Mouse (Mus musculus) embryonic facial prominence, embryonic 13.5 days (tissue): Measurements from ENCODE around the gene Ugt1a9. TPM values are rescaled to one million over a fixed set of nuclear protein-coding genes. Genes with fewer than 3 reads are reported as not detected.

Experiments
- ATAC-seq: fragments of 200-750 bp; cut with Nextera tagmentation; 2 replicates; pipeline ENCODE4 v1.8.0; 2017; ENCODE audit warnings: low read depth; ENCODE audit not compliant: insufficient number of reproducible peaks, insufficient read depth, low FRiP score, low TSS enrichment
- H3K27ac ChIP-seq: fragments of 300-500 bp; sonication (generic); 2 replicates; pipeline ENCODE4 v1.5.1; 2015; ENCODE audit warnings: moderate library complexity, mild to moderate bottlenecking, inconsistent platforms
- H3K27me3 ChIP-seq: fragments of 300-500 bp; sonication (generic); 2 replicates; pipeline ENCODE4 v1.6.1; 2015; ENCODE audit warnings: mild to moderate bottlenecking, inconsistent platforms
- H3K36me3 ChIP-seq: fragments of 300-500 bp; sonication (generic); 2 replicates; pipeline ENCODE4 v1.6.1; 2015; ENCODE audit warnings: mild to moderate bottlenecking, inconsistent platforms
- H3K4me1 ChIP-seq: fragments of 300-500 bp; sonication (generic); 2 replicates; pipeline ENCODE4 v1.6.1; 2015; ENCODE audit warnings: inconsistent platforms
- H3K4me2 ChIP-seq: fragments of 300-500 bp; sonication (generic); 2 replicates; pipeline ENCODE4 v1.6.1; 2015; ENCODE audit warnings: moderate library complexity, mild to moderate bottlenecking, inconsistent platforms
- H3K4me3 ChIP-seq: fragments of 300-500 bp; sonication (generic); 2 replicates; pipeline ENCODE4 v1.5.1; 2015; ENCODE audit warnings: mild to moderate bottlenecking, inconsistent platforms
- H3K9ac ChIP-seq: fragments of 300-500 bp; sonication (generic); 2 replicates; pipeline ENCODE4 v1.6.1; 2015; ENCODE audit warnings: mild to moderate bottlenecking, inconsistent platforms
- H3K9me3 ChIP-seq: fragments of 300-500 bp; sonication (generic); 2 replicates; pipeline ENCODE4 v1.6.1; 2016; ENCODE audit warnings: inconsistent platforms
- WGBS: fragments of 180-500 bp; shearing (Covaris S2); methylation state at CpG from one replicate; pipeline ENCODE4 v1.1.7; 2015; ENCODE audit warnings: mixed read lengths; 5-methylcytosine and 5-hydroxymethylcytosine counted together
- polyA plus RNA-seq: library from polyadenylated mRNA; unstranded; fragments of >200 nt; fragmentation: Nextera tagmentation; extraction: Ambion mirVana; gene quantifications from 2 replicates; pipeline ENCODE4 v1.2.1, GENCODE M21; 2015

Gene Ugt1a9
- polyA plus RNA-seq, 1 experiment from 2014 or later: not detected

DNA sequence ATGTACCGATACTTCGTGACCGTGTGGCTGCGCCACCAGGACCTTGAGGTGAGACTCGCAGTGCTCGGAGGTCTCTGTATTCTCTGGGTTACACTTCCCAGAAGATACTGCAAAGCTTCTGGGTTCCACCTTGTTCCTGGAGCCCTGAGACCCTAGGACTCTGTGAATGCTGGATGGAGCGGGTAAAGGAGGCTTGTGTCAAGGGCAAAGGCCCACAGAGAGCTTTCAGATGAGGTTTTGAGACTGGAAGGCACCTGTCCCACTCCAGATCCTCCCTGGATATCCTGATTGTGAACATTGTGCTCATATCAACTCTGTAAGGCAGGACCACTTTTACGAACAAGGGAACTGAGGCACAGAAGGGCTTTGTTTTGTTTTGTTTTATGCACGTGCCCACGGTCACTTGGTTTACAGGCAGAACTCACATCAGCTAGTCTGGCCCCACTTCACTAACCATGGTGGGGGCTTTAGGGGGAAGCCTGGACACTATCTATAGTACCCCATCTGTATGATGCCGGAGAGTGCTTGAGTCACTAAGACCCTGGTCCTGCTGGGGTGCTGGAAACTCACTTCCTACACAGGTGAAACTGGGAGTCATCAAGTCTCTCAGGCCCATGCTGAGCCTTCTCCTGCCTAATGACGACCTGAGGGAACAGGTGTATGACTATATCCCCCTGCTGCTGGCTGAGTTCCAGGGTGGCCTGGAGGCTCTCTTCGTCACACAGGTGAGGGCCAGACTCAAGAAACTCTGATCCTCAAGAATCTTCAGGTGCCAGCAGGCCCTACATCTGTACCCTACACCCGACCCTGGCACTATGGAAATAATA lies 163.0 kb downstream of the Ugt1a9 start:
- Histone ChIP-seq H3K4me1 (no peaks in the 10 kb centered on the region), H3K4me3 (no peak overlapping the region), H3K4me2 (no peak overlapping the region), H3K36me3 (no peaks in the 10 kb centered on the region), H3K9me3 (peaks cover 95% of the 10 kb centered on the region), H3K27ac (no peak overlapping the region), H3K27me3 (no peaks in the 10 kb centered on the region), H3K9ac (no peak overlapping the region)
- ATAC-seq: no peak
- 67% methylated on average over 14 of the region's 14 CpGs for WGBS

DNA sequence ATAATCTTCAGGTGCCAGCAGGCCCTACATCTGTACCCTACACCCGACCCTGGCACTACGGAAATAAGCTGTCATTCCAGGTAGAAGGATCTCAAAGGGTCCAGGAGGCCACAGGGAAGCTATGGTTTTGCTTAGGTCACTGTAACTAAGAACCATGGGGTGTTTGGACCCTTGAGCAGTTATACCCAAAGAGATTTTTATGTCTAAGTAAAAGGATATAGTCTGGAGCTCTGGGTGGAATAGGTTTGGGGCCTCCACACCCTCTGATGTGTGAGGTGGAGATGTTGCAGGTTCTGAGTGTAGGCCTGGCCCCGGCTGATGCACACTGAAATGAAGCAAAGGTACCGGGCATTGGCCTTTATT lies 163.6 kb downstream of the Ugt1a9 start:
- WGBS: 64% methylated on average over 4 of the region's 4 CpGs
- ATAC-seq: no peak
- H3K9ac ChIP-seq: no peak overlapping the region

DNA sequence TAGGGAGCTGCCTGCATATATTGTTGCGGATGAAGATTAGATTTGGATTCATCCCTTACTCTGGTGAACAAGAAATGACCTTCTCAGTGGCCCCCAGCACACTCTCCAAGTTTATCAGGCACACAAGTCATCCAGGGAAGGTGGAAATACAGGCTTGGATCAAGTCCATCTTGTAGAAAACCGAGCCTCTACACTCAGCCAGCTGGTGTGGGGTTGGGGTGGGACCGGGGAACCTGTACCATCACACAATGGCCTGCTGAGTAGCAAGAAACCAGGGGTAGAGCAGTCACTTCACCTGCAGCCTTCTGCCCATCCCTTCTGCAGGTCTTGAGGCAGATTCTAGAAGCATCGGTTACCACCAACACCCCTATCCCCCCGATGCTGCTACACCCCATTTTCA lies 164.0 kb downstream of the Ugt1a9 start:
- Histone ChIP-seq H3K27ac (no peak overlapping the region), H3K9ac (no peak overlapping the region), H3K36me3 (no peaks in the 10 kb centered on the region), H3K4me1 (no peaks in the 10 kb centered on the region), H3K9me3 (peaks cover 95% of the 10 kb centered on the region), H3K27me3 (no peaks in the 10 kb centered on the region), H3K4me2 (no peak overlapping the region), H3K4me3 (no peak overlapping the region)
- no peak for ATAC-seq
- WGBS: 44% methylated on average over 5 of the region's 5 CpGs

More for the DNA sequence above, 163.6 kb downstream of the Ugt1a9 start:
- Histone ChIP-seq H3K4me1 (no peaks in the 10 kb centered on the region), H3K4me2 (no peak overlapping the region), H3K4me3 (no peak overlapping the region), H3K27ac (no peak overlapping the region), H3K36me3 (no peaks in the 10 kb centered on the region), H3K27me3 (no peaks in the 10 kb centered on the region), H3K9me3 (peaks cover 95% of the 10 kb centered on the region)

DNA sequence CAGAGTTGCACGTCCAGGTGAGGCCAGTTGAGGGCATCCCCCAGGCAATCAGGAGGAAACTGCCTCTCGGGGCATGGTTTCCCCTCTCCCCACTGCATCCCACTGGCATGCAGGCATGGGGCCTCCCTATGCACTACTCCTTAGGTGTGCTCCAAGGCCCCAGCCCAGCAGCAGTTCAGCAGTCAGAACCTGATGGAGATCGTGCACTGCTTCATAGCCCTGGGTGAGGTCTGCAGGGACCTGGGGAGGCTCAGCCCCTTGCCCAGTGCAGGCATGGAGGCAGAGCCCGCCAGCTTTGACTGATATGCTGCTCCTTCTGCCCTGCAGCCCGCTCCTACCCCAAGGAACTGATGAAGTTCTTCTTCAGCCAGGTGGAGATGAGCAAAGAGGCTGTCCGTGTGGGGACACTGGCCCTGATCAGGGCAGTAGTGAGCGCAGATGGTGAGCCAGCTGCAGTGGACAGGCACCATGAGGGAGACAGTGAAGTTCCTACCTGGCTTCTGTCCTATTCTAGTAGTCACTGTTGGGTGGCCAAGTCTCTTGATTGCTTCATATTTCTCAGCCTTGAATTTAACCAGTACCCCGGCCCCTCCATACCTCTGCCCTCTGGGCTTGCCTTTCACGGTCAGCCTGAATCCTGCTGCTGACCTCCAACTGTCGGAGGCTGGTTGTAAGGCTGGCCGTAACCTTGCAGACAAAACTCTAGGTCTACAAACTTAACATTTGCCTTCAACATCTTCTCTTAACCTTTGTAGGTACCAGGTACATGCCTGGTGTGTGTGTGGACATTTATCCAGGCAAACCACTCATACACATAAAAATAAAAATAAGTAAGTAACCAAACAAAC lies 164.7 kb downstream of the Ugt1a9 start:
- Histone ChIP-seq H3K27ac (no peak overlapping the region), H3K27me3 (no peaks in the 10 kb centered on the region), H3K9ac (no peak overlapping the region), H3K9me3 (peaks cover 95% of the 10 kb centered on the region), H3K4me3 (no peak overlapping the region), H3K36me3 (no peaks in the 10 kb centered on the region), H3K4me1 (no peaks in the 10 kb centered on the region), H3K4me2 (no peak overlapping the region)
- ATAC-seq: peak; percentile 4; the same call in 1 of the 2 replicates
- WGBS: 60% methylated on average over 11 of the region's 11 CpGs

DNA sequence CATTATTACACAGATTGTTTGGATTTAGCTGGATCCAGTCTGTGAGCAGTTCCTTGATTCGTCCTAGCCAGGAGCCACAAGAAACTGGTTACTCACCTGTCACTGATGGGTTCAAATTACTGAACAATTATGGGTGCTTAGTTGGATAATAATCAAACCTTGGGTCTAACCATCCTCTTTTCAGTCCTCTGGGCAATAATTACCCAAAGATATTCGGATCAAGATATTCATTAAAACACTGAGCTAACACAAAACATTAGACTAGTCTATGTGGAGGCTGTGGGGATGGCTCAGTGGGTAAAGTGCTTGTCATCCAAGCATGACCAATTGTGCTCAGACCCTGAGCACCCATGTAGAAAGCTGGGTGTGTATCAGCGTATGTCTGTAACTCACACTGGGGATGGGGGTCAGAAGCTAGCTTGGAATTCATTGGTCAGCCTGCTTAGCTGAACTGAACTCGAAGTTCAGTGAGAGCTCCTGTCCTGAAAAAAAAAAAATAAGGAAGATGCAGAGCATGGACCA lies 165.4 kb downstream of the Ugt1a9 start:
- Histone ChIP-seq H3K27me3 (no peaks in the 10 kb centered on the region), H3K4me1 (no peaks in the 10 kb centered on the region), H3K4me2 (no peak overlapping the region), H3K9me3 (peaks cover 95% of the 10 kb centered on the region), H3K9ac (no peak overlapping the region), H3K27ac (no peak overlapping the region), H3K36me3 (no peaks in the 10 kb centered on the region), H3K4me3 (no peak overlapping the region)
- 57% methylated on average over 4 of the region's 4 CpGs for WGBS
- no peak for ATAC-seq

DNA sequence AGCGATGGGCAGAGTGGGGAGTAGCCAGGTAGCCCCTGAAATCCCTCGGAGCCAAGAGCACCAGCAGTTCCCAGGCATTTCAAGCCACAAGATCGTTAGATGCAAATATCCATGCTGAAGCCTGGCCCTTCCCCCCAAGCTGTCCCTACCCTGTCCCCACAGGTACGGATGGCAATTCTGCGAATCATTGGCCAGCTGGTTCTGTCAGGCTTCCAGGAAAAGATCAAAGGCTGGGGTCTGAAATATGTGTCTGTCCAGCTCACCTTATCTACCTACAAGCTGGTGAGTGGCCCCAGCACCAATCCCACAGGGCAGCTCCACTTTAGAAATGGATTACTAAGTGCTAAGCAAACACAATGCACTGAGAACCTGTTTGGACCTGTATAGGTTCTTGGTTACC lies 166.7 kb downstream of the Ugt1a9 start:
- Histone ChIP-seq H3K4me2 (no peak overlapping the region), H3K9ac (no peak overlapping the region), H3K27ac (no peak overlapping the region), H3K36me3 (no peaks in the 10 kb centered on the region), H3K4me1 (no peaks in the 10 kb centered on the region), H3K9me3 (peaks cover 92% of the 10 kb centered on the region), H3K27me3 (no peaks in the 10 kb centered on the region), H3K4me3 (no peak overlapping the region)
- no peak for ATAC-seq
- WGBS: 82% methylated on average over 5 of the region's 5 CpGs

DNA sequence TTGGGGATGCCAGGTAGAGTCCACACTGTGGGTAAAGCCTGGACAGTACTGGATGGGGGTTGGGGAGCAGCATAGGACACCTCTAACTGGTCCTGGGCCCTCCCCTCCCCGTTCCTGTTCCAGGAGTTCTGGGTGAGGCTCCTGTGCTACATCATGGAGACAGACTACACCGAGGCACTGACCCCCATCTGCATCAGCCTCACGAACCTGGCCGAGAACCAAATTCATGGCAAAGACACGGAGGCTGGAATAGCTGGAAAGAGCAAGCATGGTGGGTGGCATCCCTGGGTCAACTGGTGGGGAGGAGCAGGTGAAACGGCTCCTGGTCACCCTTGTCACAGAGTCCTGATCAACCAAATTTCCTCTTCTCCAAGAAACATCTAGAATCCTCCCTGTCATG lies 168.2 kb downstream of the Ugt1a9 start:
- WGBS: 76% methylated on average over 6 of the region's 6 CpGs
- H3K27me3 ChIP-seq: no peaks in the 10 kb centered on the region
- no peaks in the 10 kb centered on the region for H3K4me1 ChIP-seq
- H3K4me2 ChIP-seq: no peak overlapping the region
- peaks cover 92% of the 10 kb centered on the region for H3K9me3 ChIP-seq
- H3K27ac ChIP-seq: no peak overlapping the region
- ATAC-seq: no peak
- no peaks in the 10 kb centered on the region for H3K36me3 ChIP-seq
- H3K4me3 ChIP-seq: no peak overlapping the region
- H3K9ac ChIP-seq: no peak overlapping the region

DNA sequence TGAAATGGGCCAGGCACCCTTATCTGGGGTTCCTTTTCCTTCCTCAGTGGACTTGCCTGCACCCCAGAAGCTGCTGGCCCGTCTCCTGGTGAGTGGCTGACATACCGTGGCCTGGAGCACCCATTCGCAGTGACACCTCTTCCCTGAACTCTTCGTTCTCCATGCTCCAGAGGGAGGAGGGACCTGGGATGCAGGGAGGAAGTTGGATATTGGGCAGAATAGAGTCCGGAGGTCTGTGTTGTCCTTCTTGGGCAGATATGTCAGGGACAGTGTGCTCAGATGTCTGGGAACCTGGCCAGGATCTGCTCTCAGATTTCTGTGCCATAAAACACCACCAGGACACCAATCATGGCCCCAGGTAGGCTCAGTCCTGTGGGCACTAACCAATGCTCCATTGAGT lies 169.5 kb downstream of the Ugt1a9 start:
- Histone ChIP-seq H3K27me3 (no peaks in the 10 kb centered on the region), H3K9ac (no peak overlapping the region), H3K27ac (no peak overlapping the region), H3K9me3 (peaks cover 91% of the 10 kb centered on the region), H3K4me3 (no peak overlapping the region), H3K4me1 (no peaks in the 10 kb centered on the region), H3K36me3 (no peaks in the 10 kb centered on the region), H3K4me2 (no peak overlapping the region)
- 73% methylated on average over 5 of the region's 5 CpGs for WGBS
- ATAC-seq: no peak

DNA sequence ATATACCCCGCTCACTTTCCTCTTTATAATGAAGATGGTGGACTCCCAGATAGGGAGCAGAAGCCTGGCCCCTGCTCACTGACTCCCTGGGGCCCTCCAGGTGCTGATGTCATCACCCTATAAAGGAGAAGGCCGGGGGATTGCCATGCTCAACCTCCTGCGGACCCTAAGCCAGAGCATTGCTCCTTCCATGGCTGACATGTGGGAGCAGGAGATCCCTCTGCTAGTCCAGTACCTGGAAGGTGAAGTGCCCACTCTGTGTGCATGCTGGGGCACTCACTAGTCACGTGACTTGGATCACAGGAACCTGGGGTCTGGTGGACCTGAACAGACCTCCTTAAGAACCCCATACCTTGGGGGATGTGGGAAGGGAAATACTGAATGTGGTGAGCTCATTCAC lies 170.0 kb downstream of the Ugt1a9 start:
- Histone ChIP-seq H3K27ac (no peak overlapping the region), H3K4me2 (no peak overlapping the region), H3K27me3 (no peaks in the 10 kb centered on the region), H3K36me3 (no peaks in the 10 kb centered on the region), H3K4me3 (no peak overlapping the region), H3K9me3 (peaks cover 91% of the 10 kb centered on the region), H3K9ac (no peak overlapping the region), H3K4me1 (no peaks in the 10 kb centered on the region)
- peak; percentile 13 for ATAC-seq
- 69% methylated on average over 4 of the region's 4 CpGs for WGBS

DNA sequence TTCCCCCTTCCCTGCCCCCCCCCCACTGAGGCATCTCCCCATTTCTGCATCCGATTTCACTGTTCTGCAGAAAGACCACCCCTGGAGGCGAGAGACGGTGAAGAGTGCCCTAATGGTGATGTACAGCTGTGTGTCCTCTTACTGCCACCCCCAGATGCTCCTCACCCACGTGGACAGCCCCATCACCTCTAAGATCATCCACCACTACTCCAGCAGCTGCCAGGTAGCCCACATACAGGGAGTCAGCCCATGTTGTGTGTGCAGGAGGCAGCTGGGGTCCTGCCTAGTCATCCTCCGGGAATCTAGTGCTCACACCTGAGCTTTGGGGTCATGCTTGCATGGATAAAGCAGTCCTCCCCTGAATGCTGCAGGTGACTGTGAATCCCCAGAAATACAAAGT lies 173.3 kb downstream of the Ugt1a9 start:
- 61% methylated on average over 5 of the region's 5 CpGs for WGBS
- Histone ChIP-seq H3K4me2 (no peak overlapping the region), H3K4me3 (no peak overlapping the region), H3K9me3 (peaks cover 92% of the 10 kb centered on the region), H3K4me1 (no peaks in the 10 kb centered on the region), H3K27me3 (no peaks in the 10 kb centered on the region), H3K36me3 (no peaks in the 10 kb centered on the region), H3K9ac (no peak overlapping the region), H3K27ac (no peak overlapping the region)
- ATAC-seq: no peak

DNA sequence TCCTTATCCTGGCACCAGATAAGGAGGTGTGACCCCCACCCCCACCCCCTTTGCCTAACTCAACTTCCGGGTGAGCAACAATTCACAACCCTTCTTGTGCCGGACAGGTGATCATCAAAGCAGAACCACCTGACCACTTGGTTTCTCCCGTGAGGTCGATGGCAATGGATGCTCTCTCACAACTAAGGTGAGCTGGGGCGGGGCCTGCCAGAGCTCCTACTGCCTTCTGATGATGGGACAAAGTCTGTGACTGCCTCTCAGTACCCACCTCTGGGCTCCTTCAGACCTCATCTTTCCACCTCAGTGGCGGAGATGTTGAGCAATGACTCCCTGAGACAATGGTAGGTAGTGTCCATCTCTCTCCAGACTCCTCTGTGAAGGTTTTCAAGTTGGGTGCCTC lies 175.3 kb downstream of the Ugt1a9 start:
- Histone ChIP-seq H3K27ac (no peak overlapping the region), H3K36me3 (no peaks in the 10 kb centered on the region), H3K9ac (no peak overlapping the region), H3K9me3 (peaks cover 92% of the 10 kb centered on the region), H3K4me1 (no peaks in the 10 kb centered on the region), H3K4me2 (no peak overlapping the region), H3K27me3 (no peaks in the 10 kb centered on the region), H3K4me3 (no peak overlapping the region)
- ATAC-seq: no peak
- 77% methylated on average over 6 of the region's 6 CpGs for WGBS

DNA sequence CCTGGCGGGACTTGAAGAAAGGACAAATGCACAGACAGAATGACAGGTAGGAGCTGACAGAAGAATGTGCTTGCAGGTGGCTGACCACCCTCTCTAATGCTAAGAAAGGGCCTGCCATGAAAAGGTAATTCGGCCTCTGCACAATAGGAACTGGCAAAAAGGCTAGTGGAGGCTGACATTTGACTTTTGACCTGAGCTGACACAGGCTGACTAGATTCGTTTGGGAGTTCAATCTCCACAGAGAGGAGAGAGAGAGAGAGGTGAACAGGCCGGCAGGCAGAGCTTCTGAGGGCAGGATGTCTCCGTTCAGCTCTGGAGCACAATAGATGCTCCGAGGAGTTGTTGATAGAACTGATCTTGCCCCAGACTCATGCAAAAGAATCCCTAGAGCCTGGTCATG lies 175.8 kb downstream of the Ugt1a9 start:
- Histone ChIP-seq H3K9ac (no peak overlapping the region), H3K36me3 (no peaks in the 10 kb centered on the region), H3K4me3 (no peak overlapping the region), H3K27me3 (no peaks in the 10 kb centered on the region), H3K4me2 (no peak overlapping the region), H3K27ac (no peak overlapping the region), H3K9me3 (peaks cover 92% of the 10 kb centered on the region), H3K4me1 (no peaks in the 10 kb centered on the region)
- no peak for ATAC-seq
- 43% methylated on average over 6 of the region's 6 CpGs for WGBS
